Mouse (Mus musculus): Measurements from ENCODE around the gene Lbx2. TPM values are rescaled to one million over a fixed set of nuclear protein-coding genes. Genes with fewer than 3 reads are reported as not detected.
A peak's percentile ranks its signal among the peaks of the same experiment; 100 is the strongest.

Gene Lbx2
- polyA plus RNA-seq, 1 experiment from 2014 or later, result not detected

GRCm38 (mm10) chr6:83111510-83112136, 25.5 kb downstream of the Lbx2 start:
- Histone ChIP-seq H3K9ac (ENCODE audit: low read length) (no peak overlapping the region), H3K4me3 (ENCODE audit: low read depth, low read length) (no peak overlapping the region), H3K27ac (ENCODE audit: low read depth, low read length) (no peak overlapping the region), H3K4me1 (ENCODE audit: control insufficient read depth, insufficient read depth, low read length) (peaks cover 15% of the 10 kb centered on the region), H3K27me3 (replicated peaks; ENCODE audit: control insufficient read depth, insufficient read depth, low read length) (no peaks in the 10 kb centered on the region), H3K9me3 (replicated peaks; ENCODE audit: control insufficient read depth, low read length) (no peaks in the 10 kb centered on the region), H3K36me3 (ENCODE audit: control insufficient read depth, insufficient read depth, low read length) (0 out of 2 replicates have a peak, but pooled peaks cover 5% of the 10 kb centered on the region), H3K4me2 (ENCODE audit: low read length) (no peak overlapping the region)
- no peak for DNase-seq (ENCODE audit: low spot score)
- no peak for ATAC-seq
- 90% methylated on average over 4 of the region's 4 CpGs for WGBS

GRCm38 (mm10) chr6:83115011-83115671, 29.0 kb downstream of the Lbx2 start, which contains the start of gene Mogs:
TSS of gene Mogs (plus strand) at chr6:83115496.
- 1% methylated on average over 48 of the region's 58 CpGs for WGBS
- Histone ChIP-seq H3K9me3 (replicated peaks; ENCODE audit: control insufficient read depth, low read length) (no peaks in the 10 kb centered on the region), H3K27ac (ENCODE audit: low read depth, low read length) (peak within 1 kb of the TSS; percentile 72), H3K4me3 (ENCODE audit: low read depth, low read length) (peak within 1 kb of the TSS; percentile 83), H3K9ac (ENCODE audit: low read length) (peak within 1 kb of the TSS; percentile 94), H3K36me3 (ENCODE audit: control insufficient read depth, insufficient read depth, low read length) (peaks cover 33% of the 10 kb centered on the region), H3K4me1 (ENCODE audit: control insufficient read depth, insufficient read depth, low read length) (peaks cover 12% of the 10 kb centered on the region), H3K27me3 (replicated peaks; ENCODE audit: control insufficient read depth, insufficient read depth, low read length) (no peaks in the 10 kb centered on the region), H3K4me2 (ENCODE audit: low read length) (peak within 1 kb of the TSS; percentile 95)
- peak; percentile 91 for DNase-seq (ENCODE audit: low spot score)
- ATAC-seq, result peak; percentile 89

GRCm38 (mm10) chr6:83115682-83116372, 29.7 kb downstream of the Lbx2 start:
- WGBS, result 2% methylated on average over 46 of the region's 48 CpGs

GRCm38 (mm10) chr6:83116373-83117164, 30.4 kb downstream of the Lbx2 start:
- no peak for DNase-seq (ENCODE audit: low spot score)
- Histone ChIP-seq H3K9ac (ENCODE audit: low read length) (peak overlapping the region; percentile 94), H3K36me3 (ENCODE audit: control insufficient read depth, insufficient read depth, low read length) (peaks cover 28% of the 10 kb centered on the region), H3K27ac (ENCODE audit: low read depth, low read length) (no peak overlapping the region; the same call in 1 of the 2 replicates), H3K9me3 (replicated peaks; ENCODE audit: control insufficient read depth, low read length) (no peaks in the 10 kb centered on the region), H3K4me3 (ENCODE audit: low read depth, low read length) (peak overlapping the region; percentile 83), H3K27me3 (replicated peaks; ENCODE audit: control insufficient read depth, insufficient read depth, low read length) (no peaks in the 10 kb centered on the region), H3K4me2 (ENCODE audit: low read length) (peak overlapping the region; percentile 95), H3K4me1 (ENCODE audit: control insufficient read depth, insufficient read depth, low read length) (peaks cover 15% of the 10 kb centered on the region)
- 81% methylated on average over 11 of the region's 11 CpGs for WGBS
- no peak for ATAC-seq

More at GRCm38 (mm10) chr6:83115682-83116372, 29.7 kb downstream of the Lbx2 start:
- H3K27me3 ChIP-seq (replicated peaks; ENCODE audit: control insufficient read depth, insufficient read depth, low read length), result no peaks in the 10 kb centered on the region
- DNase-seq (ENCODE audit: low spot score) (no peak), ATAC-seq (peak; percentile 54)
- peak overlapping the region; percentile 83 for H3K4me3 ChIP-seq (ENCODE audit: low read depth, low read length)
- H3K36me3 ChIP-seq (ENCODE audit: control insufficient read depth, insufficient read depth, low read length), result peaks cover 31% of the 10 kb centered on the region
- peak overlapping the region; percentile 72 for H3K27ac ChIP-seq (ENCODE audit: low read depth, low read length)
- H3K4me2 ChIP-seq (ENCODE audit: low read length), result peak overlapping the region; percentile 95
- peak overlapping the region; percentile 94 for H3K9ac ChIP-seq (ENCODE audit: low read length)
- peaks cover 15% of the 10 kb centered on the region for H3K4me1 ChIP-seq (ENCODE audit: control insufficient read depth, insufficient read depth, low read length)
- no peaks in the 10 kb centered on the region for H3K9me3 ChIP-seq (replicated peaks; ENCODE audit: control insufficient read depth, low read length)

- H3K4me2 ChIP-seq (ENCODE audit: low read length), result peak overlapping the region; percentile 95; the same call in 1 of the 2 replicates
- H3K4me1 ChIP-seq (ENCODE audit: control insufficient read depth, insufficient read depth, low read length), result peaks cover 15% of the 10 kb centered on the region
- 94% methylated on average over 4 of the region's 4 CpGs for WGBS
- DNase-seq (ENCODE audit: low spot score) (no peak), ATAC-seq (no peak)
- H3K9ac ChIP-seq (ENCODE audit: low read length), result no peak overlapping the region; the same call in 1 of the 2 replicates
- H3K27me3 ChIP-seq (replicated peaks; ENCODE audit: control insufficient read depth, insufficient read depth, low read length), result no peaks in the 10 kb centered on the region
- no peaks in the 10 kb centered on the region for H3K9me3 ChIP-seq (replicated peaks; ENCODE audit: control insufficient read depth, low read length)
- 0 out of 2 replicates have a peak overlapping the region, but pooled peaks have one; percentile 18 for H3K27ac ChIP-seq (ENCODE audit: low read depth, low read length)
- peaks cover 28% of the 10 kb centered on the region for H3K36me3 ChIP-seq (ENCODE audit: control insufficient read depth, insufficient read depth, low read length)
- H3K4me3 ChIP-seq (ENCODE audit: low read depth, low read length), result no peak overlapping the region
Observed at GRCm38 (mm10) chr6:83117165-83117438, 30.9 kb downstream of the Lbx2 start.

GRCm38 (mm10) chr6:83117616-83118015, 31.4 kb downstream of the Lbx2 start:
- Histone ChIP-seq H3K27ac (ENCODE audit: low read depth, low read length) (peak overlapping the region; percentile 18; the same call in 1 of the 2 replicates), H3K4me3 (ENCODE audit: low read depth, low read length) (no peak overlapping the region), H3K4me2 (ENCODE audit: low read length) (no peak overlapping the region), H3K4me1 (ENCODE audit: control insufficient read depth, insufficient read depth, low read length) (peaks cover 17% of the 10 kb centered on the region), H3K36me3 (ENCODE audit: control insufficient read depth, insufficient read depth, low read length) (peaks cover 28% of the 10 kb centered on the region), H3K27me3 (replicated peaks; ENCODE audit: control insufficient read depth, insufficient read depth, low read length) (no peaks in the 10 kb centered on the region), H3K9me3 (replicated peaks; ENCODE audit: control insufficient read depth, low read length) (no peaks in the 10 kb centered on the region), H3K9ac (ENCODE audit: low read length) (no peak overlapping the region)
- DNase-seq (ENCODE audit: low spot score), result no peak
- 89% methylated on average over 13 of the region's 13 CpGs for WGBS
- ATAC-seq, result no peak

GRCm38 (mm10) chr6:83118369-83118768, 32.2 kb downstream of the Lbx2 start:
- H3K4me1 ChIP-seq (ENCODE audit: control insufficient read depth, insufficient read depth, low read length), result peaks cover 22% of the 10 kb centered on the region
- WGBS, result 78% methylated on average over 11 of the region's 11 CpGs
- no peak for ATAC-seq

More at GRCm38 (mm10) chr6:83118369-83118768, 32.2 kb downstream of the Lbx2 start:
- Histone ChIP-seq H3K4me3 (ENCODE audit: low read depth, low read length) (no peak overlapping the region), H3K27me3 (replicated peaks; ENCODE audit: control insufficient read depth, insufficient read depth, low read length) (no peaks in the 10 kb centered on the region), H3K36me3 (ENCODE audit: control insufficient read depth, insufficient read depth, low read length) (peaks cover 32% of the 10 kb centered on the region), H3K9me3 (replicated peaks; ENCODE audit: control insufficient read depth, low read length) (no peaks in the 10 kb centered on the region), H3K9ac (ENCODE audit: low read length) (no peak overlapping the region; the same call in 1 of the 2 replicates), H3K27ac (ENCODE audit: low read depth, low read length) (no peak overlapping the region), H3K4me2 (ENCODE audit: low read length) (no peak overlapping the region)
- no peak for DNase-seq (ENCODE audit: low spot score)
